Mouse (Mus musculus) limb, embryonic 14.5 days (tissue): ENCODE data around the gene Lnx1. TPM values are rescaled to one million over a fixed set of nuclear protein-coding genes. Genes with fewer than 3 reads are reported as not detected.

ENCODE experiments used
- ATAC-seq: fragments of 200-750 bp; cut with Nextera tagmentation; 2 replicates; pipeline ENCODE4 v1.8.0; 2017; ENCODE audit warnings: low read depth, moderate number of reproducible peaks, moderate TSS enrichment; ENCODE audit not compliant: low FRiP score
- DNase-seq: peaks from one replicate; pipeline ENCODE4 v3.0.0-alpha.2; 2015; ENCODE audit warnings: low spot score
- H3K27ac ChIP-seq: fragments of 300-500 bp; sonication (generic); replicated peaks from 2 replicates; pipeline ENCODE4 v1.5.1; 2014; ENCODE audit warnings: low read depth, mild to moderate bottlenecking, low read length, moderate library complexity, mixed read lengths
- H3K27me3 ChIP-seq: fragments of 300-500 bp; sonication (generic); 2 replicates; pipeline ENCODE4 v1.6.1; 2014; ENCODE audit warnings: low read length, mixed read lengths; ENCODE audit not compliant: control insufficient read depth, insufficient read depth
- H3K36me3 ChIP-seq: fragments of 300-500 bp; sonication (generic); 2 replicates; pipeline ENCODE4 v1.6.1; 2014; ENCODE audit warnings: mild to moderate bottlenecking, low read length, moderate library complexity, mixed read lengths; ENCODE audit not compliant: control insufficient read depth, insufficient read depth
- H3K4me1 ChIP-seq: fragments of 300-500 bp; sonication (generic); 2 replicates; pipeline ENCODE4 v1.6.1; 2014; ENCODE audit warnings: antibody characterized with exemption, low read length, mixed read lengths; ENCODE audit not compliant: control insufficient read depth, insufficient read depth
- H3K4me2 ChIP-seq: fragments of 300-500 bp; sonication (generic); replicated peaks from 2 replicates; pipeline ENCODE4 v1.6.1; 2014; ENCODE audit warnings: low read depth, mild to moderate bottlenecking, low read length, moderate library complexity; ENCODE audit not compliant: severe bottlenecking
- H3K4me3 ChIP-seq: fragments of 300-500 bp; sonication (generic); replicated peaks from 2 replicates; pipeline ENCODE4 v1.5.1; 2014; ENCODE audit warnings: low read length
- H3K9ac ChIP-seq: fragments of 300-500 bp; sonication (generic); 2 replicates; pipeline ENCODE4 v1.6.1; 2014; ENCODE audit warnings: mild to moderate bottlenecking, low read depth, low read length, moderate library complexity; ENCODE audit not compliant: severe bottlenecking
- H3K9me3 ChIP-seq: fragments of 300-500 bp; sonication (generic); 2 replicates; pipeline ENCODE4 v1.6.1; 2016; ENCODE audit warnings: low read length; ENCODE audit not compliant: control insufficient read depth
- POLR2A ChIP-seq: fragments of 200-500 bp; IDR thresholded peaks from 2 replicates; pipeline ENCODE4 v1.8.0; 2012; ENCODE audit warnings: inconsistent platforms, mild to moderate bottlenecking, moderate library complexity, borderline replicate concordance; ENCODE audit not compliant: insufficient read depth, insufficient read length; ENCODE audit errors: extremely low read depth
- WGBS: fragments of 180-500 bp; shearing (Covaris S2); extraction: QIAGEN DNeasy Blood & Tissue Kit; methylation state at CpG from one replicate; pipeline ENCODE4 v1.1.7; 2014; 5-methylcytosine and 5-hydroxymethylcytosine counted together
- polyA plus RNA-seq, 2 experiments: library from polyadenylated mRNA; depleted of rRNA in 1 of 2; stranded (reverse) in 1 of 2; unstranded in 1 of 2; fragments of >200 nt; fragmentation: Nextera tagmentation in 1 of 2; extraction: Ambion mirVana in 1 of 2; gene quantifications; 2 replicates each; pipeline versions ENCODE4 v1.2.1 to v1.2.3; 2012 to 2014

Gene Lnx1
- polyA plus RNA-seq, 2 experiments, result 0.92 to 1.0 TPM

- DNase-seq (no peak), ATAC-seq (no peak)
- H3K36me3 ChIP-seq, result no peaks in the 10 kb centered on the region
- H3K27ac ChIP-seq, result no peak overlapping the region
- no peak overlapping the region for H3K9ac ChIP-seq
- H3K9me3 ChIP-seq, result no peaks in the 10 kb centered on the region
- 62% methylated on average over 6 of the region's 6 CpGs for WGBS
- no peak for TF ChIP-seq POLR2A
- no peak overlapping the region for H3K4me3 ChIP-seq
- no peak overlapping the region for H3K4me2 ChIP-seq
- peaks cover 18% of the 10 kb centered on the region for H3K4me1 ChIP-seq
- no peaks in the 10 kb centered on the region for H3K27me3 ChIP-seq
These were observed 69.3 kb downstream of the Lnx1 start for GRCm38 (mm10) chr5:74633453-74633852.

DNA sequence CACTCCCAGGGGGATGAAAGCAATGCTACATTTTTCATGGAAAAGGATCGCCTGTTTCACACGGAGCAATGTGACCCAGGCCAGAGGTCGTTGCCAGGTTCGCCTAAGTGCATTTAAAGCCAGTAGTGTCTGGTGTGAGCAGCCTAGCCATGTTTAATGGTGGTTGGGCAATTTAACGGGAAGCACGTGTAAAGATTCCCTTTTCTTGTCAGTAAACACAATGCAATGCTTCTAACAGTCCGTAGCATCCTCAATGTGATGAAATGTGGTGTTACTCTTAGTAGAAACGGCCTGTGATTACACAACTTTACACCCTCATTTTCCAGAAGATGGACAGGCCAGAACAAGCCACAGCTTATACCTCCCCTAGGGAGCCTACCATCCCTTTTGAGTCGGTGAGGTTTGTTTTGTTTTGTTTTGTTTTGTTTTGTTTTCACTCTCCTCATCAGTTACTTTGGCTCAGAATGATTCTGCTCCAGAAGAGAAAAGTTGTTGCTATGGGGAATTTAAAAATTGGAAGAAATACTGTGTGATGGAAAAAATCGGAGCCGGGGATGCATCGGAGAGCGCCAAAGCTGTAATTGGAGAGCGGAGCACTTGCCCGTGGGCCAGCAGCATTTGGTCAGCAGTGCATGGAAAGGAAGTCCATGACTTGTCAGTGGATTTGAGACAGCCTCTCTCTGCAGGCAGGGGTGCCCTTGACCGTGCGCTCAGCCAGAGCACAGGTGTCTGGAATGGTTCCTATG is 70.2 kb downstream of the Lnx1 start:
- 35% methylated on average over 17 of the region's 17 CpGs for WGBS
- TF ChIP-seq POLR2A, result no peak
- DNase-seq (no peak), ATAC-seq (no peak)
- no peaks in the 10 kb centered on the region for H3K36me3 ChIP-seq
- H3K27ac ChIP-seq, result no peak overlapping the region
- peaks cover 18% of the 10 kb centered on the region for H3K4me1 ChIP-seq
- no peak overlapping the region for H3K9ac ChIP-seq
- H3K4me2 ChIP-seq, result no peak overlapping the region
- no peaks in the 10 kb centered on the region for H3K27me3 ChIP-seq
- no peak overlapping the region for H3K4me3 ChIP-seq
- H3K9me3 ChIP-seq, result no peaks in the 10 kb centered on the region

- no peaks in the 10 kb centered on the region for H3K27me3 ChIP-seq
- no peak overlapping the region for H3K4me3 ChIP-seq
- TF ChIP-seq POLR2A, result no peak
- H3K4me2 ChIP-seq, result no peak overlapping the region
- H3K9me3 ChIP-seq, result no peaks in the 10 kb centered on the region
- 85% methylated on average over 12 of the region's 12 CpGs for WGBS
- no peaks in the 10 kb centered on the region for H3K36me3 ChIP-seq
- DNase-seq (no peak), ATAC-seq (no peak)
- no peak overlapping the region for H3K9ac ChIP-seq
- no peak overlapping the region for H3K27ac ChIP-seq
- H3K4me1 ChIP-seq, result peaks cover 12% of the 10 kb centered on the region
These were observed 74.7 kb downstream of the Lnx1 start for GRCm38 (mm10) chr5:74628001-74628400.

- ATAC-seq (no peak), DNase-seq (no peak)
- no peaks in the 10 kb centered on the region for H3K27me3 ChIP-seq
- no peaks in the 10 kb centered on the region for H3K9me3 ChIP-seq
- no peak overlapping the region for H3K9ac ChIP-seq
- no peak overlapping the region for H3K4me2 ChIP-seq
- no peak for TF ChIP-seq POLR2A
- no peak overlapping the region for H3K27ac ChIP-seq
- H3K4me1 ChIP-seq, result peaks cover 22% of the 10 kb centered on the region
- WGBS, result 43% methylated on average over 5 of the region's 5 CpGs
- H3K36me3 ChIP-seq, result no peaks in the 10 kb centered on the region
- H3K4me3 ChIP-seq, result no peak overlapping the region
These were observed 78.3 kb downstream of the Lnx1 start for GRCm38 (mm10) chr5:74624385-74624784.

DNA sequence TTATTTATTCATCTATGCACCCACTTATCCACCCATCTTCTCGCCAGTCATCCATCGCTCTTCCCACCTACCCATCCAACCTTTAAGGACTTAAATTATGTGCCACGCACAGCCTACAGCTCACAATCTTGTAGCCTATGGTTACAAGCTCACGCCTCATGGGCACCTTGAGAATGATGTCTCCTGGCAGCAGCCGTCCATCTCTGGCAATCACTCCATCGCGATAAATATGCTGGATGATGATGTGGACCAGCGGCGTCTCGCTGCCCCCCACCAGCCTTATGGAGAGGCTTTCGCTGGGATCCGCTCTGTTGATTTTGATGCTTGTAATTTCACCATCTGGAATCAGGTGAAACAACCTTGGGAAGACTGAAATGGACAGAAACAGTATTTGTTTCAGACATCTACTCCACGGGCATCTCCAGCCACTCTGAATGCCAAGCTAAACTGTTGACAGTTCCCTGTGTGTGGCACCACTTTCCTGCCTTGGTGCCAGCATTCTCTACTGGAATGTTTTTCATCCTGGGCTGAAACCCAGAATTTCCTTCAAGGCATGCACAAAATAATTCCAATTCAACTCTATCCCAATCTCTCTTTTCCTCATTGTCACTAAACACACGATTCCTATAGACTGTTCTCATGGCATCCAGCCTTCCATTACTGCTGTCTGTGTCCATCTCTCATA is 79.3 kb downstream of the Lnx1 start:
- peaks cover 22% of the 10 kb centered on the region for H3K4me1 ChIP-seq
- DNase-seq, result no peak
- H3K9ac ChIP-seq, result no peak overlapping the region
- no peaks in the 10 kb centered on the region for H3K36me3 ChIP-seq
- no peaks in the 10 kb centered on the region for H3K9me3 ChIP-seq
- no peak overlapping the region for H3K4me3 ChIP-seq
- H3K27ac ChIP-seq, result no peak overlapping the region
- H3K27me3 ChIP-seq, result no peaks in the 10 kb centered on the region
- no peak for ATAC-seq
- no peak for TF ChIP-seq POLR2A
- 94% methylated on average over 14 of the region's 14 CpGs for WGBS
- H3K4me2 ChIP-seq, result no peak overlapping the region
